Mouse (Mus musculus) intestine, postnatal 0 days (tissue): Measurements from ENCODE around the gene Tnfsfm13. TPM values are rescaled to one million over a fixed set of nuclear protein-coding genes. Genes with fewer than 3 reads are reported as not detected.

Source experiments
- ATAC-seq: fragments of 200-750 bp; cut with Nextera tagmentation; 2 replicates; pipeline ENCODE4 v1.8.0; 2017; ENCODE audit warnings: mild to moderate bottlenecking, moderate TSS enrichment, moderate library complexity
- H3K27ac ChIP-seq: fragments of 300-500 bp; sonication (generic); 2 replicates; pipeline ENCODE4 v1.5.1; 2014; ENCODE audit warnings: mild to moderate bottlenecking, low read depth, low read length, moderate library complexity
- H3K27me3 ChIP-seq: fragments of 300-500 bp; sonication (generic); replicated peaks from 2 replicates; pipeline ENCODE4 v1.6.1; 2014; ENCODE audit warnings: low read length, mixed read lengths; ENCODE audit not compliant: control insufficient read depth, insufficient read depth
- H3K36me3 ChIP-seq: fragments of 300-500 bp; sonication (generic); 2 replicates; pipeline ENCODE4 v1.6.1; 2014; ENCODE audit warnings: mild to moderate bottlenecking, moderate library complexity; ENCODE audit not compliant: control insufficient read depth, insufficient read depth
- H3K4me1 ChIP-seq: fragments of 300-500 bp; sonication (generic); replicated peaks from 2 replicates; pipeline ENCODE4 v1.6.1; 2014; ENCODE audit warnings: antibody characterized with exemption, low read length, mixed read lengths; ENCODE audit not compliant: control insufficient read depth, insufficient read depth
- H3K4me2 ChIP-seq: fragments of 300-500 bp; sonication (generic); replicated peaks from 2 replicates; pipeline ENCODE4 v1.6.1; 2014; ENCODE audit warnings: low read depth, mild to moderate bottlenecking, moderate library complexity
- H3K4me3 ChIP-seq: fragments of 300-500 bp; sonication (generic); 2 replicates; pipeline ENCODE4 v1.5.1; 2014; ENCODE audit warnings: low read depth, low read length
- H3K9ac ChIP-seq: fragments of 300-500 bp; sonication (generic); 2 replicates; pipeline ENCODE4 v1.6.1; 2014; ENCODE audit warnings: mild to moderate bottlenecking, low read depth, low read length
- H3K9me3 ChIP-seq: fragments of 300-500 bp; sonication (generic); 2 replicates; pipeline ENCODE4 v1.6.1; 2016; ENCODE audit warnings: mixed run types; ENCODE audit not compliant: control insufficient read depth
- CTCF ChIP-seq: sonication (generic); IDR thresholded peaks from 2 replicates; pipeline ENCODE4 v1.5.1; 2016; ENCODE audit warnings: low read depth, mild to moderate bottlenecking, control low read depth, antibody characterized with exemption, moderate library complexity
- WGBS: fragments of 180-500 bp; shearing (Covaris S2); extraction: QIAGEN DNeasy Blood & Tissue Kit; methylation state at CpG from one replicate; pipeline ENCODE4 v1.1.7; 2014; 5-methylcytosine and 5-hydroxymethylcytosine counted together
- polyA plus RNA-seq: library from polyadenylated mRNA; unstranded; fragments of >200 nt; fragmentation: Nextera tagmentation; extraction: Ambion mirVana; gene quantifications from 2 replicates; pipeline ENCODE4 v1.2.1, GENCODE M21; 2015

Tnfsfm13 gene
- polyA plus RNA-seq, 1 experiment from 2014 or later: 4.8 TPM

- Histone ChIP-seq H3K27ac (no peak overlapping the region), H3K4me1 (no peaks in the 10 kb centered on the region), H3K9me3 (no peaks in the 10 kb centered on the region), H3K27me3 (no peaks in the 10 kb centered on the region), H3K36me3 (no peaks in the 10 kb centered on the region), H3K4me3 (no peak overlapping the region), H3K9ac (no peak overlapping the region), H3K4me2 (no peak overlapping the region)
- 0 out of 2 replicates have a peak, but pooled peaks have one; percentile 27 for TF ChIP-seq CTCF
- 72% methylated on average over 6 of the region's 6 CpGs for WGBS
- ATAC-seq: no peak
Observed at GRCm38 (mm10) chr11:69719423-69719822, 23.5 kb upstream of the Tnfsfm13 start.

GRCm38 (mm10) chr11:69718661-69719060 is 22.8 kb upstream of the Tnfsfm13 start:
- Histone ChIP-seq H3K27ac (no peak overlapping the region), H3K4me1 (no peaks in the 10 kb centered on the region), H3K36me3 (no peaks in the 10 kb centered on the region), H3K27me3 (no peaks in the 10 kb centered on the region), H3K9ac (no peak overlapping the region), H3K9me3 (no peaks in the 10 kb centered on the region), H3K4me3 (no peak overlapping the region), H3K4me2 (peak overlapping the region; percentile 13; the same call in 1 of the 2 replicates)
- 17% methylated on average over 15 of the region's 15 CpGs for WGBS
- no peak for TF ChIP-seq CTCF
- no peak for ATAC-seq

- H3K4me2 ChIP-seq: no peak overlapping the region
- no peak for TF ChIP-seq CTCF
- H3K27me3 ChIP-seq: no peaks in the 10 kb centered on the region
- no peak overlapping the region for H3K27ac ChIP-seq
- no peak for ATAC-seq
- H3K4me3 ChIP-seq: no peak overlapping the region
- 71% methylated on average over 4 of the region's 4 CpGs for WGBS
- no peaks in the 10 kb centered on the region for H3K4me1 ChIP-seq
- H3K9me3 ChIP-seq: no peaks in the 10 kb centered on the region
- no peak overlapping the region for H3K9ac ChIP-seq
- no peaks in the 10 kb centered on the region for H3K36me3 ChIP-seq
Observed at GRCm38 (mm10) chr11:69716953-69717352, 21.1 kb upstream of the Tnfsfm13 start.

GRCm38 (mm10) chr11:69715929-69716328 is 20.0 kb upstream of the Tnfsfm13 start:
- no peak overlapping the region for H3K4me3 ChIP-seq
- no peak for TF ChIP-seq CTCF
- no peak for ATAC-seq
- no peaks in the 10 kb centered on the region for H3K27me3 ChIP-seq
- no peak overlapping the region for H3K4me2 ChIP-seq
- H3K4me1 ChIP-seq: no peaks in the 10 kb centered on the region
- H3K36me3 ChIP-seq: no peaks in the 10 kb centered on the region
- H3K27ac ChIP-seq: no peak overlapping the region
- H3K9me3 ChIP-seq: no peaks in the 10 kb centered on the region
- H3K9ac ChIP-seq: no peak overlapping the region
- WGBS: 11% methylated on average over 5 of the region's 5 CpGs

GRCm38 (mm10) chr11:69715482-69715881 is 19.6 kb upstream of the Tnfsfm13 start:
- TF ChIP-seq CTCF: peak; percentile 74
- Histone ChIP-seq H3K4me1 (no peaks in the 10 kb centered on the region), H3K27ac (no peak overlapping the region), H3K4me2 (no peak overlapping the region), H3K9me3 (no peaks in the 10 kb centered on the region), H3K27me3 (no peaks in the 10 kb centered on the region), H3K36me3 (no peaks in the 10 kb centered on the region), H3K9ac (no peak overlapping the region), H3K4me3 (no peak overlapping the region)
- no peak for ATAC-seq
- WGBS: 55% methylated on average over 9 of the region's 9 CpGs

GRCm38 (mm10) chr11:69714636-69715329 is 18.9 kb upstream of the Tnfsfm13 start:
- ATAC-seq: peak; percentile 31; the same call in 1 of the 2 replicates
- TF ChIP-seq CTCF: no peak
- Histone ChIP-seq H3K4me3 (no peak overlapping the region), H3K27ac (no peak overlapping the region), H3K4me2 (no peak overlapping the region), H3K27me3 (no peaks in the 10 kb centered on the region), H3K9me3 (no peaks in the 10 kb centered on the region), H3K4me1 (no peaks in the 10 kb centered on the region), H3K9ac (no peak overlapping the region), H3K36me3 (no peaks in the 10 kb centered on the region)
- 65% methylated on average over 18 of the region's 18 CpGs for WGBS
